Mouse (Mus musculus) lung, adult 2 months (tissue): ENCODE results near the gene Mthfr.

Source experiments
- CTCF ChIP-seq: fragments of 200-500 bp; IDR thresholded peaks from 2 replicates; pipeline ENCODE4 v1.5.1; 2011; ENCODE audit warnings: mild to moderate bottlenecking, low read length, control low read depth; ENCODE audit not compliant: insufficient read depth
- POLR2A ChIP-seq: fragments of 200-500 bp; IDR thresholded peaks from 2 replicates; pipeline ENCODE4 v1.6.1; 2011; ENCODE audit warnings: low read depth, mild to moderate bottlenecking, control low read depth, low read length, borderline replicate concordance; ENCODE audit errors: extremely low read depth

DNA sequence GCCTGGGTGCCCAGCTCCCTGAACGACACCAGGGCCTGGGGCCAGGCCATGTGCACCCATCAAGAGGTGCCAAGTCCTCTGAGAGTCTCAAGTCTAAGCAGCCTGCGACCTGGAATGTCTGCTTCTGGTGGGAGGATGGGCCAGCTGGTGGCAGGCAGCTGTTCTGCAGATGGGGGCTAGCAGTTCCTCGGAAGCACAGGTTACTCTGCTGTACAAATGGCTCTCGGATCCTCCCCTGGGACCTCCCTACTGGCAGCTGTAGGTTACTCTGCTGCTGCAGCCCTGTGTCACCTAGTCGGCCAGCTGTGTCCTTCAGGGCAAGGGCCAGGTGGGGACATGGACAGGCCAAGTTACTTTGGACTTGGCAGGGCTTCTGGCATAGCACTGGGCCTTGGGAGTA is 32.6 kb downstream of the Mthfr start:
- no peak for TF ChIP-seq CTCF
- TF ChIP-seq POLR2A, result no peak
